Mouse (Mus musculus) lung, postnatal 25 days (tissue): ENCODE data around the gene Eqtn.

ENCODE experiments used
- DNase-seq: peaks from one replicate; pipeline ENCODE4 v3.0.0; 2022; ENCODE audit warnings: low spot score

Gene Eqtn

GRCm38 (mm10) chr4:94928743-94929142 lies at the start of gene Eqtn:
Eqtn (minus strand) TSS chr4:94928843.
- DNase-seq, result no peak

GRCm38 (mm10) chr4:94973321-94973720 lies 44.7 kb upstream of the Eqtn start:
- DNase-seq, result no peak

- DNase-seq, result no peak
These were observed 24.1 kb upstream of the Eqtn start for GRCm38 (mm10) chr4:94952773-94953172.

GRCm38 (mm10) chr4:94941221-94941855 lies 12.7 kb upstream of the Eqtn start:
- no peak for DNase-seq

GRCm38 (mm10) chr4:94901780-94902179 lies 26.9 kb downstream of the Eqtn start:
- DNase-seq, result no peak

GRCm38 (mm10) chr4:94900744-94901143 lies 27.9 kb downstream of the Eqtn start:
- peak; percentile 63 for DNase-seq
